Mouse (Mus musculus): ENCODE measurements around the gene Dppa3.

DNA sequence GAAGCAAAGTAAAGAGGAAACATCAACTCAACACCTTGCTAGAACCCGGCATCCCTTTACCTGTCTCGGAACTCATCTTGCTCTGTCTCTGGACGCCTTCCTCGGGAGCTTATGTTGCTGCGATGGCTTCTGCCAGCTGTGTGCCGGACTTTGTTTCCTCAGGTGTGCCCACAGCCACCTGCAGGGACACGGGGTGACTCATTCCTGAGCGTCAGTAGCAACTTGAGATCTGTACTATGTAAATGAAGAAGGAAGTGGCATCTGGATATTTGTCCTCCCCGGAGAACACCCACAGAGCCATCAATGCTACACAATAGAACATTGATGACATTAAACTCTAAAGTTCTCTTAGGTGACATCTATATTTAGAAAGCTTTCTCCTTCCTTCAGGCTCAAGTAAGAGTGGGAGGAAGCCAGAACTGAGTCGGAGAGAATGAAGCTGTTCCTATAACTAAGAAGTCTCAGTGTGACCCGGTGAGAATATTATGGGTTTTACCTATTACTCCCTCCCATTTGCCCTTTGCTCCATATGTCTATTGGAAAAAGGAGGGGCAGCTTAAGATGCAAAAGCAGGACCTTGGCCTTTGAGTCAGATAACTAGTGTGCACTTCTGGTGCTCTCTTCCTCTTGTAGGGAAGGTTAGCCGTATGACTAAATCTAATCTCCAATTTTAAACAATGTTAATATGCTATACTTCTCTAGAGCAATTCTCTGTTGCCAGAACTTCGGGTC, 35.0 kb upstream of the Dppa3 start:
- TF ChIP-seq POLR2A (IDR thresholded peaks at IDR 0.05; ENCODE audit: extremely low read depth, insufficient read depth, low read length) (no peak), CTCF (IDR thresholded peaks at IDR 0.05; ENCODE audit: low read depth, low read length) (no peak)
